Mouse (Mus musculus) erythroid progenitor cell, adult 5-6 weeks (primary cell): ENCODE data around the gene Wiz. TPM values are rescaled to one million over a fixed set of nuclear protein-coding genes. Genes with fewer than 3 reads are reported as not detected.

Source experiments
- ATAC-seq: replicated peaks from 2 replicates; pipeline ENCODE4 v1.8.0; 2016; ENCODE audit warnings: moderate number of reproducible peaks, mild to moderate bottlenecking, moderate TSS enrichment, inconsistent platforms; ENCODE audit not compliant: poor library complexity, low FRiP score, severe bottlenecking
- total RNA-seq, 2 experiments: library from RNA; stranded (forward) in 1 of 2; stranded (reverse) in 1 of 2; fragments of 150-400 nt in 1 of 2; fragments of 186-747, 209-891 nt in 1 of 2; gene quantifications; 2 replicates each; pipeline versions ENCODE4 v1.2.3 to v1.2.4; 2015 to 2017; ENCODE audit warnings: low replicate concordance in 2 of 2

Gene Wiz
- total RNA-seq, 2 experiments from 2014 or later = 5.6 to 19.7 TPM

DNA sequence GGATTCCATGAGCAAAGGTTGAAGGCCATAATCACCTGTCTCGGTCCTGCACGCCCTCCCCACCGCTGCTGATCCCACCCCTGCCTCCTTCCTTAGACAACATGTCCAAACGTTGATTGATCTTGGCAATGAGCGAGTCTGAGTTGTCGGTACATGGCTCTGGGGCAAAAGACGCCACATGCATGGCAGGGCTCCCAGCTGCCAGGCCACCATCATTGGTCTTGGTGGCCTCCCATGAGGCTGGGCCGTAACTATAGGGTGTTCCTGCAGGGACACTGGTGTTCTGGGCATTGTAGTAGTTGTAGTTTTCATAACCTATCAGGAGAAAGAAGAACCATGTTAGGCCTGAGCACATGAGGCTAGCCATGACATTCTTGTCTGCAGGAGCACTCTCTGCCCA, 72.2 kb downstream of the Wiz start:
- ATAC-seq = no peak

DNA sequence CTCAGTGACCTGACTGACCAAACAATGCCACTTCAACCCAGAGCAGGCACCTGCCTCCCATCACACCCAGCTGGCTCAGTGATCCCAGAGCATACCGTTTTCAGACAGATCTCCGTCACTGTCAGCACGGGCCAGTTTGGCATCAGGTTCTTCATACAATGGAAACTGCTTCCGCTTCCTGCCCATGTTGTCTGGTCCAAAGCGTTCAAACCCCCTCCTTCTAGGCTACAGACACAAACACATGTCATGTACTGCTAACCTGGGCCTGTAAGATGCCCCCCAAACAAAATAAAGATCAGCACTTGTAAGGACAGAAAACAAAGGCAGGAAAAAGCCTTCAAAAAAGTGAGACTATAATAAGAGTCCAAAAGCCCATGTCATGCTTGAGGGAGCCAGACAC, 73.7 kb downstream of the Wiz start:
- ATAC-seq = no peak

DNA sequence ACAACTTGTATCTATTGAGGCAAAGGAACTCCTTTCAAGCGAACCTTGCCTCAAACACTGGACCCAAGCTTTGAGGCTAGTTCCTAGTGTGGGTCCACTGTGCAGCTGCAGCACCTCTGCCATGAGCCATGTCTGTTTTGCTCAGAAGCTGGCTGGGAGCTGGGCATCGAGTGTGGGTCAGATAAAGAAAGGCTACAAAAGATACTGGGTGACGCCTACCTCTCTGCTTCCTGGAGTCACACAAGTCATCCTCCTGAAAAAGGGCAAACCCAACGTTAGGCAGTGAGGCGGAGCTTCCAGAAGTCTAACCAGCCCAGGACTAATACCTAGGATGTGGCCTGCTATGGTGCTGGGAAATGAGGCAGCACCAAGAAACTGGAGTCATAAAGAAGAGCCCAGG, 75.3 kb downstream of the Wiz start:
- ATAC-seq = peak; percentile 51

DNA sequence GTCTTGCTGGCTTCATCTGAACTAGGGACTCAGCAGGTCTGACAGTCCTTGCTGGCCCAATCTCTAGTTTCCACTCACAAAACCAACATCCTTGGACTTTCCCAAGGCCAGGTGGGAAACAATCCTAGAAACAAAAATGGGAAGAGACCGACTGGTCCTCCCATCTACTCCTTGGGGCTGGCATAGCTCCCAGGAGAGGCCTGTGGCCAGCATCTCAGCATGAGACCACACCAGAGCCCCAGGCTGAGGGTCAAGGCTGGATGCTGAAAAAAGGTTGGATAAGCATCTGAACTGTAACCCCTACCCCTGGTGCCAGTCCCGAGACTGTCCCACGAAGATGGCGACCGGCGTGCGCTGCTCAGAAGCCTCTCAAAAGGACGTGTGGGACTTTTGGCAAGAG, 76.4 kb downstream of the Wiz start:
- no peak for ATAC-seq

DNA sequence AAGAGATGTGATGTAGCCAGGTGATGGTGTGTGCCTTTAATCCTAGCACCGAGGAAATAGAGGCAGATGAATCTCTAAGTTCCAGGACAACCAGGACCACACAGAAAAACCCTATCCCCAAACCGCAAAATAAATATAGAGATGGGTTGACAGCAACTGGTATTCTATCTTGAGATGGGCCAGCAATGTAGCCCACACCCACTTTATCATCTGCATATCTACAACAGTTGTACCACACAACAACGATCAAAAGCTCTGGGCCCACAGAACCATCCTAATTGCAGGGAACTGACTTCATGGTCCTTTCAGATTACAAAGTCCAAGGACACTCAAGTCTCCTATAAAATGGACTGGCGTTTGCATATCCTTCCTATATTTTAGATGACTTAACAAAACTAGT, 81.3 kb downstream of the Wiz start:
- ATAC-seq = no peak

Other genes with a start within 250 kb of the Wiz start
- 0.42 TPM in 1 of 2 replicates, not detected in the other for gene Notch3, start 222.6 kb downstream of the Wiz start, total RNA-seq (2015; ENCODE audit: low replicate concordance)
- gene Notch3, start 222.6 kb downstream of the Wiz start, total RNA-seq (2017; ENCODE audit: low replicate concordance) = 0.26 TPM in 1 of 2 replicates, not detected in the other
- 0.84 TPM in 1 of 2 replicates, not detected in the other for gene Ephx3, start 199.9 kb downstream of the Wiz start, total RNA-seq (2015; ENCODE audit: low replicate concordance)
- 1.4 and 2.7 TPM in 2 replicates for gene Ephx3, start 199.9 kb downstream of the Wiz start, total RNA-seq (2017; ENCODE audit: low replicate concordance)
- 116 and 144 TPM in 2 replicates for gene Brd4, start 104.7 kb downstream of the Wiz start, total RNA-seq (2015; ENCODE audit: low replicate concordance)
- 61.8 and 82.5 TPM in 2 replicates for gene Brd4, start 104.7 kb downstream of the Wiz start, total RNA-seq (2017; ENCODE audit: low replicate concordance)
- gene Akap8, start 68.2 kb downstream of the Wiz start, total RNA-seq (2015; ENCODE audit: low replicate concordance) = 26.8 and 33.5 TPM in 2 replicates
- 60.9 and 62.4 TPM in 2 replicates for gene Akap8, start 68.2 kb downstream of the Wiz start, total RNA-seq (2017; ENCODE audit: low replicate concordance)
- 45.8 and 108 TPM in 2 replicates for gene Akap8l, start 38.8 kb downstream of the Wiz start, total RNA-seq (2015; ENCODE audit: low replicate concordance)
- gene Akap8l, start 38.8 kb downstream of the Wiz start, total RNA-seq (2017; ENCODE audit: low replicate concordance) = 150 and 167 TPM in 2 replicates
- gene Rasal3, start 14.1 kb upstream of the Wiz start, total RNA-seq (2015; ENCODE audit: low replicate concordance) = 12.6 and 16.3 TPM in 2 replicates
- gene Rasal3, start 14.1 kb upstream of the Wiz start, total RNA-seq (2017; ENCODE audit: low replicate concordance) = 5.3 and 17.5 TPM in 2 replicates
- 1.1 and 3.4 TPM in 2 replicates for gene Pglyrp2, start 34.7 kb upstream of the Wiz start, total RNA-seq (2015; ENCODE audit: low replicate concordance)
- 1.2 and 2.1 TPM in 2 replicates for gene Pglyrp2, start 34.7 kb upstream of the Wiz start, total RNA-seq (2017; ENCODE audit: low replicate concordance)
- 4.3 TPM in 1 of 2 replicates, not detected in the other for gene Cyp4f39, start 63.3 kb upstream of the Wiz start, total RNA-seq (2015; ENCODE audit: low replicate concordance)
- 1.5 TPM in 1 of 2 replicates, not detected in the other for gene Cyp4f39, start 63.3 kb upstream of the Wiz start, total RNA-seq (2017; ENCODE audit: low replicate concordance)
- gene Cyp4f17, start 116.6 kb upstream of the Wiz start, total RNA-seq (2015; ENCODE audit: low replicate concordance) = not detected in 2 replicates
- not detected in 2 replicates for gene Cyp4f17, start 116.6 kb upstream of the Wiz start, total RNA-seq (2017; ENCODE audit: low replicate concordance)
- 1.7 and 7.2 TPM in 2 replicates for gene Cyp4f16, start 147.1 kb upstream of the Wiz start, total RNA-seq (2015; ENCODE audit: low replicate concordance)
- 5.3 TPM in 1 of 2 replicates, not detected in the other for gene Cyp4f16, start 147.1 kb upstream of the Wiz start, total RNA-seq (2017; ENCODE audit: low replicate concordance)
- gene Cyp4f37, start 231.9 kb upstream of the Wiz start, total RNA-seq (2015; ENCODE audit: low replicate concordance) = not detected in 2 replicates
- not detected in 2 replicates for gene Cyp4f37, start 231.9 kb upstream of the Wiz start, total RNA-seq (2017; ENCODE audit: low replicate concordance)